Mouse (Mus musculus): ENCODE data around the gene Ovol1. TPM values are rescaled to one million over a fixed set of nuclear protein-coding genes. Genes with fewer than 3 reads are reported as not detected.
A peak's percentile ranks its signal among the peaks of the same experiment; 100 is the strongest.

Gene Ovol1
- total RNA-seq, 2 experiments from 2014 or later, result not detected

GRCm38 (mm10) chr19:5529325-5530137 lies 30.9 kb downstream of the Ovol1 start:
- intact Hi-C loops (cut with DNase I), result loop anchor here (1.0 to 10.0 kb wide), 3 partner anchors 39 to 355 kb away; partner anchors contain the start of gene Ap5b1
- DNase-seq, result peak; percentile 97 to 99

DNA sequence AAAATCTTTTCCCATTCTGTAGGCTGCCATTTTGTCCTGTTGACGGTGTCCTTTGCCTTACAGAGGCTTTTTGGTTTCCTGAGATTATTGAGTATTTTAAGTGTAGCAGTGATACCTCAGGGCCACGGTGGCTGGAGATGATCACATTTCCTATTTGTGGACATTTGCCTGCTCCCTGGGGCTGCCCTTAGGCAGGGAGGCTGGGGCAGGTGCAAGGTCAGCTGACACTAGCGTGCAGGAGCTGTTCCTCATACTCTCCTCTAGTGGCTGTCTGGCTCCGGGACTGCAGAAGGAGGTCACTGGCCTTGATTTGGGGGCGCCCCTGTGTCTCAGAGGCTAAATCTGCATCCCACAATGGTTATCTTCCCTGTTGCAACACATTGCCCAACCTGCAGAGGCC lies 35.2 kb downstream of the Ovol1 start:
- DNase-seq, result no peak
- intact Hi-C loops (cut with DNase I), result loop anchor here (10.0 kb wide), 1 partner anchor 360 kb away; no protein-coding TSS in a partner anchor

DNA sequence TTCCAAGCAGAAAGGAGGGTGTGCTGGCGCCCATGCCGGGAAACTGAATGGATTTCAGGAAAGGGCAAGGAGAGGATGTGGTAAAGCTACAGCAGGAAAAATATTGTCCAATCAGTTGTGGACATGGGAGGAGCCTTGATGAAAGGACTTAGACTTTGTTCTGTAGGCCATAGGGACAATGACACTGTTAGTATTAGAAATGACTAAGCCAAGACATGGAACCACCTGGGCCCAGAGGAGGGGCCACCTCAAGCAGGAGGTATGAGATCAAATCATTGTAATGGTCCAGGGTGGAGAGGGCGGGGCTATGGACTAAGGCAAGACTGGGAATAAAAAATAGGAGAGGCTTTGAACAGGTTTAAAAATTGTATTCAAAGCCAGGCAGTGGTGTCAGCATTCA lies 41.7 kb downstream of the Ovol1 start:
- DNase-seq, result no peak
- intact Hi-C loops (cut with DNase I), result no loop called here

- intact Hi-C loops (cut with DNase I), result no loop called here
- no peak for DNase-seq
These were observed 43.4 kb downstream of the Ovol1 start for GRCm38 (mm10) chr19:5516906-5517505.

GRCm38 (mm10) chr19:5515840-5516777 lies 44.3 kb downstream of the Ovol1 start:
- intact Hi-C loops (cut with DNase I), result no loop called here
- no peak for DNase-seq

- intact Hi-C loops (cut with DNase I), result no loop called here
- no peak for DNase-seq
These were observed 47.5 kb downstream of the Ovol1 start for GRCm38 (mm10) chr19:5513005-5513349.

DNA sequence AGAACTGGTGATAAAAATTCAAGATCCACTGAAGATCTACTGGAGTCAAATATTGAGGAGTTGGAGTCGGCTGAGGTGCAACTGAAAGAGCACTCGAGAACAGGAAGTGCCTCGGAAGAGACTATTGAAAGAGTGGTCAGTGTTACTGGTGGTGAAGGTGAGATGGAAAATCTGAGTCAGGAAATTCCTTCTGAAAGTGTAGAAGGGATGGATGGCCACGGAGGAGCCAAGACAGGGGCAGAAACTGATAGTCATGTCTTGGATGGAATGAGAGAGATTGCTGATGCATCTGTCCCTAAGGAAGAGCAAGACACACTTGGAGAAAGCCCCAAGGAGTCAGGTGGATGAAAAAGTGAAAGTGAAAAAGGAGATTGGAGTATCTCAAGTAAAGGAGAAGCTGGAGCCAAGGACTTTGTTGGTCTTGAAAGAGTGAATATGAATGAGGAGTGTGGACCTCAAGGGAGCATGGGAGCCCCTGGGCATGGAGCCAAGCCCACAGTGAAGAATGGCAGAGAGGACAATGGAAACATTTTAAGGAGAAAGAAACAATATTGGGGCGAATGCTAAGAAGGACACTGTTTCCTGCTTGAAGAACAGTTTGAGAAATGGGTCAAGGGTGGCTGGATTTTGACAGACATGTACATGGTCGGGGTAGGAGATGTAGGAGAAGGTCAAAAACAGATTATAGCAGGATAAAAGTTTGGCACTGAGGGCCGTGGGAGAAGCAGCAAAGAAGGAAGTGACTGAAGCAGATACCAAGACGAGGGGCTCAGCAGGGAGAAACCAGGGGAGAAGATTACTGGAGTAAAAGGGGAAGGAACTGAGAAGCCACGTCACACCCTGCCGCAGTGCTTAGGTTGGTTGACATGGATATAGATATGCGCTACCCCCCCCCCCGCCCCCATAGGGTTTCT lies 48.1 kb downstream of the Ovol1 start:
- no peak for DNase-seq

DNA sequence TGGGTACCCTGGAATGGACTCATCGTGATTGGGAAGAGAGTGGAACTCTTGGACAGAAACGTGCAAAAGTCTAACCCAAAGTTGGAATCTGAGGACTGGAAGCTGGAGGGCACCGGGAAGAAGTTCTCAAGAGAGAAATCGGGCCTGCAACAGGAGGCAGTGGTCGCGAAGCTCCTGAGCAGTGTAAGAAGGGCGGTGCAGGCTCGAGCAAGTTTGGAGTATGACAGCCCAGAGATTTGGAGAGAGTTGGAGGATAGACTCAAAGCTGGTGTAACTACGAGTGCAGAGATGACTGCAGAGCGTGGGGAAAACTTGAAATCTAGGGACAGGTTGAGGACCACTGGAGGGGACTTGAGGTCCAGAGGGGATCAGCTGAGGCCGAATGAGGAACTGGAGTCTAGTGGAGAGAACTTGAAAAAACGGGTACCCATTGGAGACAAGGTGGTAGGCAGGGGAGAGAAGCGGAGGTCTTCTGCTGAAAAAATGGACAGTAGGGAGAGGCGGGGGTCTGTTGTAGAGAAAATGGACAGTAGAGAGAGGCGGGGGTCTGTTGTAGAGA lies 49.3 kb downstream of the Ovol1 start:
- DNase-seq, result no peak
- intact Hi-C loops (cut with DNase I), result no loop called here

More for the DNA sequence above, 48.1 kb downstream of the Ovol1 start:
- intact Hi-C loops (cut with DNase I), result no loop called here

DNA sequence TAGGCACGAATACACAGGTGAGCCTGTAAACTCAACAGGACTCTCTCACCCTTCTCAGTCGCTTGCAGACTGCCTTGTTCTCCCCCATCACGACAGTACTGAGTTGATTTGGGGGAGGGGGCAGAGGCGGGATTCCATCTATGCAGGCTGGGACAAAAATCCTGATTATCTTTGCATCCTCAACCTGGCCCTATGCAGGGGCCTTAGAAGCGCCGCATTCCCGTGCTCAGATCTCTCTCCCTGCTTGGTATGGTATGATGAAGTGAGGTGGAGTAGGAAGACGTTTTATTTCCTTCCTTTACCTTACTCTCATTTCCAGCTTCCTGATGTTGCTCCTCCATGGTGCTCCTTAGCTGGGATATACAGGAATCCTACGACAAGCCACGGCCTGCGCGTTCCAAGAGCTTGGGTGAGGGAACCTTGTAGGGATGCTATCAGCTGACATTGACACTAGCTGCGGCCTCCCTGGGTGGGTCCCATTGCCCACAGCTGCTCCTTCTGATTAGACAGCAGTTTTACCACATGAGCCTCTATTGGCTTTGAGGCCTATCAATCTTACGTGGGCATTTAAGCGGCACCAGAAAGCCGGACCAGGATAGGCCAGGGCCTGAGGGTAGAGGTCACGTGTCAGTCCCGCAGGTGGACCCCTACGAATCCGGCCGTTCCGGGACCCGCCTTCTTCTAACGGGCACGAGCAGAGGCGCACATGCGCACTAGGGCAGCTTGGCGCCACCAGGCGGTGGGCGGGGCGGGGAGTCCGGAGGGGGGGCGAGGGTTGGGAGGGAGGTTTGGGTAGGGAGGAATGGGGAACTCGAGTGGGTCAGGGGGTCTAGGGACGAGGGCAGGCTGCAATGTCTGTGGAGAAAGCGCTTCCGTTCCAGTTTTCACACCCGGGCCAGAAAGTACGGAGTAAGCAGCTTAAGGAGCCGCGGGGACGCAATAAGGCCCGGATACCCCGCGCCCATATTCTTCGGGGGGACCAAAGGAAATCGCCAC lies 50.1 kb downstream of the Ovol1 start, which contains the start of gene Snx32:
Snx32 (minus strand) TSS at position 508 of the 996 bp plus-strand sequence.
- intact Hi-C loops (cut with DNase I), result loop anchor here (1.0 kb wide), 1 partner anchor 19 kb away; no protein-coding TSS in a partner anchor

DNA sequence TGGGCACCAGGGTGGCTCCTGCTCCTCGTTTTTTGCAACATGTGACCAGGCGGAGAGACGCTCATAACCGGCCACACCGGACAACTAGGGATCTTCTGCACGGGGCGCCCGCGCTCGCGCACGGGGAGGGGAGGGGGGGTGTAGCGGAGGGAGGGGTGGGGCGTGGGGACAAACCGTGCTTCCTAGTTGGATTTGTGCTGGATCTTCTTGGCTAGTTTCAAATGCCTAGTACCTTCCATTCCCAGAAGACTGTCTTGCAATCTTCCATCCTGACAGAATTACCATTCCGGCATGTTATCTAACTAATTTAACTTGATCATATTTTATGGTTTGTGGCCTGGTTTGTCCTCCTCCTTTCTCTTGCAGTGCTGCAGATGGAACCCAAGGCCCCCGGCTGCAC lies 56.8 kb downstream of the Ovol1 start, which contains the start of gene 1700020D05Rik:
1700020D05Rik (minus strand) TSS at position 101 of the 400 bp plus-strand sequence.
- no peak for DNase-seq
- intact Hi-C loops (cut with DNase I), result no loop called here

More for the DNA sequence above, 50.1 kb downstream of the Ovol1 start, which contains the start of gene Snx32:
- DNase-seq, result peak; percentile 98 to 99

DNA sequence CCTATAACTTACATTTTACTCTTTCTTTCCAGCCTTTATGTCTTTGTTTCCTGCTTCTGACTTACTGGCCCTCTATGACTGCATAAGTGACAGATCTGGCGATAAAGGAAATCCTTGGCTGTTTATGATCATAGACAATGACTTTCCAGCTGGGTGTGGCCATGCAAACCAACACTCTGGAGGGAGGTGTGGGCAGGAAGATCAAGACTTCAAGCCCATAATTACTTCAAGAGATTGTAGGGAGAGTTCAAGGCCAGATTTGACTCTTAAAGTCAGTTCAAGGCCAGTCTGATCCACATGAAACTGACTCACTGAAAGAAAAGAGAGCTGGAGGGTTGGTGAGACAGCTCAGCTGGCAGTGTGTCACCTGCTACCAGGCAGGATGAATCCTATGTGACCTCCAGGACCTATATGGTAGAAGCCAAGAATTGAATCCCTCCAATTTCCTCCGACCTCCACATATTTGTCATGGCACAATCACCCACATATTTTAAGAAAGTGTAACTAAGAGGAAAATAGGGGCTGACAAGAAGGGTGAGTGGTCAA lies 60.0 kb downstream of the Ovol1 start:
- no peak for DNase-seq
- intact Hi-C loops (cut with DNase I), result no loop called here

Other genes starting within 250 kb of the Ovol1 start
- not detected for gene Catsper1, start 224.9 kb downstream of the Ovol1 start, total RNA-seq (2021)
- 1 to 10 TPM; 2.6 to 3.1 TPM for gene Cst6, start 211.1 kb downstream of the Ovol1 start, total RNA-seq (2021)
- gene Eif1ad, start 193.9 kb downstream of the Ovol1 start, total RNA-seq (2021), result 10 to 100 TPM; 26.4 to 28.8 TPM
- gene Banf1, start 193.5 kb downstream of the Ovol1 start, total RNA-seq (2021), result 100 to 1,000 TPM; 173 to 178 TPM
- 10 to 100 TPM; 47.7 to 50.7 TPM for gene Sart1, start 171.9 kb downstream of the Ovol1 start, total RNA-seq (2021)
- not detected for gene Tsga10ip, start 158.1 kb downstream of the Ovol1 start, total RNA-seq (2021)
- gene Drap1, start 135.7 kb downstream of the Ovol1 start, total RNA-seq (2021), result 100 to 1,000 TPM; 240 to 260 TPM
- 10 to 100 TPM; 40.3 to 43.8 TPM for gene AI837181, start 135.5 kb downstream of the Ovol1 start, total RNA-seq (2021)
- gene Fosl1, start 113.1 kb downstream of the Ovol1 start, total RNA-seq (2021), result not detected
- gene Ccdc85b, start 102.8 kb downstream of the Ovol1 start, total RNA-seq (2021), result 10 to 100 TPM; 12.5 to 14.5 TPM
- 10 to 100 TPM; 90.2 to 91.5 TPM for gene Fibp, start 100.0 kb downstream of the Ovol1 start, total RNA-seq (2021)
- under 1 TPM; 0.41 to 0.45 TPM for gene Ctsw, start 92.1 kb downstream of the Ovol1 start, total RNA-seq (2021)
- gene Efemp2, start 86.7 kb downstream of the Ovol1 start, total RNA-seq (2021), result 10 to 100 TPM; 28.6 to 32.7 TPM
- gene Mus81, start 72.2 kb downstream of the Ovol1 start, total RNA-seq (2021), result 10 to 100 TPM; 24.3 to 25.5 TPM
- gene Cfl1, start 70.2 kb downstream of the Ovol1 start, total RNA-seq (2021), result 100 to 1,000 TPM; 497 to 519 TPM
- 1 to 10 TPM in 1 of 2 experiments, under 1 TPM in 1; 0.69 to 1.2 TPM for gene 1700020D05Rik, start 56.9 kb downstream of the Ovol1 start, total RNA-seq (2021)
- gene Snx32, start 50.1 kb downstream of the Ovol1 start, total RNA-seq (2021), result 1 to 10 TPM; 6.1 to 7.7 TPM
- gene Ap5b1, start 7.4 kb upstream of the Ovol1 start, total RNA-seq (2021), result 1 to 10 TPM; 4.1 to 4.5 TPM
- 10 to 100 TPM; 63.6 to 76.0 TPM for gene Rnaseh2c, start 41.2 kb upstream of the Ovol1 start, total RNA-seq (2021)
- 10 to 100 TPM; 34.2 to 43.5 TPM for gene Kat5, start 49.6 kb upstream of the Ovol1 start, total RNA-seq (2021)
- gene Rela, start 76.8 kb upstream of the Ovol1 start, total RNA-seq (2021), result 10 to 100 TPM; 32.6 to 38.2 TPM
- 10 to 100 TPM; 44.2 to 49.6 TPM for gene Sipa1, start 103.1 kb upstream of the Ovol1 start, total RNA-seq (2021)
- gene Map3k11, start 128.1 kb upstream of the Ovol1 start, total RNA-seq (2021), result 10 to 100 TPM; 41.3 to 47.8 TPM
- 10 to 100 TPM; 34.7 to 37.9 TPM for gene Pcnx3, start 128.3 kb upstream of the Ovol1 start, total RNA-seq (2021)
- gene Kcnk7, start 143.7 kb upstream of the Ovol1 start, total RNA-seq (2021), result not detected
- gene Ehbp1l1, start 165.7 kb upstream of the Ovol1 start, total RNA-seq (2021), result 100 to 1,000 TPM; 154 to 161 TPM
- gene Fam89b, start 169.0 kb upstream of the Ovol1 start, total RNA-seq (2021), result 10 to 100 TPM; 44.0 to 47.7 TPM
- gene Ltbp3, start 180.3 kb upstream of the Ovol1 start, total RNA-seq (2021), result 10 to 100 TPM; 77.0 to 79.2 TPM
- 10 to 100 TPM; 63.4 to 65.7 TPM for gene Scyl1, start 210.8 kb upstream of the Ovol1 start, total RNA-seq (2021)

Measured in heart, postnatal 10 days (tissue).